Mouse (Mus musculus): ENCODE results near the gene Atp6v0d1. TPM values are rescaled to one million over a fixed set of nuclear protein-coding genes. Genes with fewer than 3 reads are reported as not detected.

Atp6v0d1 gene
- polyA plus RNA-seq, 1 experiment from 2014 or later = 159 TPM

DNA sequence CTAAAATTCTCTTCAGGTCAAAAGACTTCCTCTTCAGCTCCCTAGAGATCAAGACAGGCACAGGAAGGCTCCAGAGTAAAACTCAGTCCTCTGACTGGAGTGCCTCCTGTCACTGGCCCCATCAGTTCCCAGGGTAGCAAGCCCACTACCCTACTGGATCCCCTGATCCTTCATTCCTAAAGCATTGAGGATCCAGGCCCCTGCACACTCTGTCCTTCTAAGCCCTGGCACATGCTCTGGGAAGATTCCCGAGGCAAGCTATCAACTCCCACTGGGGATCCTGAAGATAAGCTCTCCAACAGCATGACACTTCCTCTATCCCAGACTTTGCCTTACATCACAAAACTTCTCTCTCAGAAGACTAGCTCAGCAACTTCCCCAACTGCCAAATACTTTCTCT, 22.1 kb downstream of the Atp6v0d1 start:
- CTCF ChIA-PET = interaction anchor here (1.9 to 4.1 kb wide), 4 partner anchors 12 to 59 kb away, joined by 4 to 34 read pairs (median 6); partner anchors contain the start of gene Hsd11b2
- no peak for TF ChIP-seq CTCF (IDR thresholded peaks at IDR 0.05)
- in situ Hi-C loops (cut with MboI; ENCODE audit: low pct_unique_long_range_greater_than_20kb) = no loop called here
- DNase-seq (ENCODE audit: low read depth, low spot score) (no peak), ATAC-seq (no peak)
- H3K27me3 ChIP-seq = no peaks in the 10 kb centered on the region
- POLR2A ChIA-PET = no interaction called here

- no peaks in the 10 kb centered on the region for H3K27me3 ChIP-seq
- no peak for TF ChIP-seq CTCF (IDR thresholded peaks at IDR 0.05)
- POLR2A ChIA-PET = no interaction called here
- ATAC-seq = no peak
- DNase-seq (ENCODE audit: low read depth, low spot score) = no peak
- CTCF ChIA-PET = interaction anchor here (4.1 kb wide), 1 partner anchor 11 kb away, joined by 34 read pairs; no protein-coding TSS in a partner anchor
- in situ Hi-C loops (cut with MboI; ENCODE audit: low pct_unique_long_range_greater_than_20kb) = no loop called here
Measured at GRCm38 (mm10) chr8:105542808-105543207, 23.0 kb downstream of the Atp6v0d1 start.

GRCm38 (mm10) chr8:105542032-105542656, 23.7 kb downstream of the Atp6v0d1 start:
- ATAC-seq = no peak
- ChIA-PET POLR2A (no interaction called here), CTCF (interaction anchor here (1.4 kb wide), 1 partner anchor 10 kb away, joined by 3 read pairs; no protein-coding TSS in a partner anchor)
- in situ Hi-C loops (cut with MboI; ENCODE audit: low pct_unique_long_range_greater_than_20kb) = no loop called here
- no peaks in the 10 kb centered on the region for H3K27me3 ChIP-seq
- TF ChIP-seq CTCF (IDR thresholded peaks at IDR 0.05) = no peak
- no peak for DNase-seq (ENCODE audit: low read depth, low spot score)

GRCm38 (mm10) chr8:105538940-105539339, 26.9 kb downstream of the Atp6v0d1 start:
- in situ Hi-C loops (cut with MboI; ENCODE audit: low pct_unique_long_range_greater_than_20kb) = no loop called here
- ATAC-seq (no peak), DNase-seq (ENCODE audit: low read depth, low spot score) (no peak)
- no peak for TF ChIP-seq CTCF (IDR thresholded peaks at IDR 0.05)
- CTCF ChIA-PET = interaction anchor here (1.0 to 3.0 kb wide), 6 partner anchors 8 to 189 kb away, joined by 3 to 11 read pairs (median 4); no protein-coding TSS in a partner anchor
- no peaks in the 10 kb centered on the region for H3K27me3 ChIP-seq
- POLR2A ChIA-PET = interaction anchor here (0.6 kb wide), 1 partner anchor 22 kb away, joined by 3 read pairs; no protein-coding TSS in a partner anchor

DNA sequence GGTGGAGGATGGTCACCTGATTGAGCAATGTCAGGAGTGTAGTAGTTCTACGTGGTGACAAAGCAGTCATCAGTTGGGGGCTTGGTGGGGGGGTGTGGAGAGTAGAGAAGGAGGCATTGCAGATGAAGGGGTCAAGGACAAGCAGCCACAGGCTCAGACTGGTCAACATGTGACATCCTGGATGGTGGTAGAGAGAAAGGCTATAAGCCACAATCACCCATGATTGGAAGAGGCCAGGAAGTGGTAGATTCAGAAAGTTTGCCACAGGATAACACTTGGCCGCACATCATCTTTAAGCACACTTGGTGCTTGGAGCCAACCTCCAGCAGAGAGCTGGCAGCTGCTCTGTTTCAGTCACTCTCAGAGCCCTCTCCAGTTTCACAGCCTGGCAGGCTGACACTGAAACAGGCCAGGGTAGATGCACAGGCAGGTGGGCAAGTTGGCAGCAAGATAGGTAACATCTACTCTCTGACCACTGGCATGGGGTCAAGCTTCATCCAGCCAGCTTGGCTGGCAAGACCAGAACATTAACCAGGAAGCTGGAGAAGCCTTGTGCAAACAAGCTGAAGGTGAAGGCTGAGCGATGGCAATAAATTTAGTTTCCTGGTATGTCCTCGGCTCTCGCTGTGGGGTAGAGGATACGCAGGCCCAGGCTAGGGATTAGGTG, 28.7 kb downstream of the Atp6v0d1 start:
- ChIA-PET POLR2A (no interaction called here), CTCF (interaction anchor here (1.2 to 3.0 kb wide), 2 partner anchors 21 to 52 kb away, joined by 7 to 9 read pairs; no protein-coding TSS in a partner anchor)
- no peak for TF ChIP-seq CTCF (IDR thresholded peaks at IDR 0.05)
- in situ Hi-C loops (cut with MboI; ENCODE audit: low pct_unique_long_range_greater_than_20kb) = no loop called here
- DNase-seq (ENCODE audit: low read depth, low spot score) = no peak
- ATAC-seq = peak; percentile 7
- H3K27me3 ChIP-seq = no peaks in the 10 kb centered on the region

DNA sequence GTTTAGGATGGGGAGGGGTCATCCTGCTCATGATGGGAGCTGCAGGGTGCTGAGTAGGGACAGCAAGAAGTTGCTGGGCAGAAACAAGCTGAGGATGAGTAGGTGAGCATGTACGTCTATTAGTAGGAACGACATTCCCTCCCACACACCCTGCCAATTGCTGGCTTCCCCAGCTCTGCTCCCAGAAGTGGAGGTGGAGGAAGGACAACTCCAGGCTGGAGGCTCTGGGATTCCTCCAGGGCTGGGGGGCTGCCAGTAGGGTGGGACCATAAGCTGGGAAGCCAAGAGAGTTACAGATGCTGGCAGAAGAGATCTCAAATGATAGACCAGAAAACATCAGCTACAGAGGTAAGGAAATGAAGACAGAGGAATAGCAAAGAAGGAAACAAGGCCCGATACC, 29.3 kb downstream of the Atp6v0d1 start:
- DNase-seq (ENCODE audit: low read depth, low spot score) = no peak
- in situ Hi-C loops (cut with MboI; ENCODE audit: low pct_unique_long_range_greater_than_20kb) = no loop called here
- CTCF ChIA-PET = interaction anchor here (1.2 kb wide), 1 partner anchor 20 kb away, joined by 7 read pairs; no protein-coding TSS in a partner anchor
- TF ChIP-seq CTCF (IDR thresholded peaks at IDR 0.05) = no peak
- no peak for ATAC-seq
- H3K27me3 ChIP-seq = no peaks in the 10 kb centered on the region
- POLR2A ChIA-PET = no interaction called here

- POLR2A ChIA-PET = interaction anchor here (0.7 to 1.0 kb wide), 2 partner anchors 45 to 49 kb away, joined by 3 read pairs; no protein-coding TSS in a partner anchor
- no peak for DNase-seq (ENCODE audit: low read depth, low spot score)
- in situ Hi-C loops (cut with MboI; ENCODE audit: low pct_unique_long_range_greater_than_20kb) = no loop called here
- CTCF ChIA-PET = interaction anchor here (0.7 to 6.0 kb wide), 15 partner anchors 9 to 55 kb away, joined by 3 to 102 read pairs (median 4); partner anchors contain the start of gene Hsd11b2
- no peak for ATAC-seq
- TF ChIP-seq CTCF (IDR thresholded peaks at IDR 0.05) = peak; percentile 91
- no peaks in the 10 kb centered on the region for H3K27me3 ChIP-seq
Measured at GRCm38 (mm10) chr8:105533892-105534329, 31.9 kb downstream of the Atp6v0d1 start.

- H3K27me3 ChIP-seq = no peaks in the 10 kb centered on the region
- no peak for ATAC-seq
- no peak for DNase-seq (ENCODE audit: low read depth, low spot score)
- TF ChIP-seq CTCF (IDR thresholded peaks at IDR 0.05) = no peak
- CTCF ChIA-PET = interaction anchor here (0.7 to 6.0 kb wide), 15 partner anchors 9 to 54 kb away, joined by 3 to 102 read pairs (median 4); partner anchors contain the start of gene Hsd11b2
- POLR2A ChIA-PET = interaction anchor here (1.0 kb wide), 1 partner anchor 44 kb away, joined by 3 read pairs; no protein-coding TSS in a partner anchor
- in situ Hi-C loops (cut with MboI; ENCODE audit: low pct_unique_long_range_greater_than_20kb) = no loop called here
Measured at GRCm38 (mm10) chr8:105533439-105533838, 32.4 kb downstream of the Atp6v0d1 start.

GRCm38 (mm10) chr8:105531774-105532173, 34.1 kb downstream of the Atp6v0d1 start:
- H3K27me3 ChIP-seq = no peaks in the 10 kb centered on the region
- in situ Hi-C loops (cut with MboI; ENCODE audit: low pct_unique_long_range_greater_than_20kb) = no loop called here
- CTCF ChIA-PET = interaction anchor here (0.8 to 6.0 kb wide), 12 partner anchors 9 to 76 kb away, joined by 3 to 102 read pairs (median 5); partner anchors contain the start of gene Hsd11b2
- DNase-seq (ENCODE audit: low read depth, low spot score) = no peak
- TF ChIP-seq CTCF (IDR thresholded peaks at IDR 0.05) = no peak
- no peak for ATAC-seq
- POLR2A ChIA-PET = no interaction called here

- no peak for DNase-seq (ENCODE audit: low read depth, low spot score)
- no peaks in the 10 kb centered on the region for H3K27me3 ChIP-seq
- ChIA-PET CTCF (interaction anchor here (1.1 to 6.0 kb wide), 6 partner anchors 11 to 48 kb away, joined by 5 to 102 read pairs (median 8); partner anchors contain the start of gene Hsd11b2), POLR2A (no interaction called here)
- TF ChIP-seq CTCF (IDR thresholded peaks at IDR 0.05) = no peak
- ATAC-seq = no peak
- in situ Hi-C loops (cut with MboI; ENCODE audit: low pct_unique_long_range_greater_than_20kb) = no loop called here
Measured at GRCm38 (mm10) chr8:105529271-105529670, 36.6 kb downstream of the Atp6v0d1 start.
